Mouse (Mus musculus) yolk sac, embryonic 10.5 days (tissue): ENCODE results near the gene Stx5a.
A peak's percentile ranks its signal among the peaks of the same experiment; 100 is the strongest.

Source experiments
- DNase-seq: peaks from one replicate; pipeline ENCODE4 v3.0.0-alpha.2; 2017; ENCODE audit warnings: low spot score

Gene Stx5a

GRCm38 (mm10) chr19:8745382-8745781 is 4.2 kb downstream of the Stx5a start:
- no peak for DNase-seq

GRCm38 (mm10) chr19:8747368-8747767 is 6.2 kb downstream of the Stx5a start:
- DNase-seq = no peak

GRCm38 (mm10) chr19:8755652-8756051 is 14.4 kb downstream of the Stx5a start:
- DNase-seq = no peak

- DNase-seq = peak; percentile 92
These were observed 15.6 kb downstream of the Stx5a start, which contains the start of gene Nxf1 for GRCm38 (mm10) chr19:8756635-8757387. Gene Nxf1 (plus strand): TSS chr19:8757073.

GRCm38 (mm10) chr19:8757471-8757998 is 16.3 kb downstream of the Stx5a start:
- no peak for DNase-seq

GRCm38 (mm10) chr19:8758899-8759298 is 17.7 kb downstream of the Stx5a start:
- DNase-seq = no peak

DNA sequence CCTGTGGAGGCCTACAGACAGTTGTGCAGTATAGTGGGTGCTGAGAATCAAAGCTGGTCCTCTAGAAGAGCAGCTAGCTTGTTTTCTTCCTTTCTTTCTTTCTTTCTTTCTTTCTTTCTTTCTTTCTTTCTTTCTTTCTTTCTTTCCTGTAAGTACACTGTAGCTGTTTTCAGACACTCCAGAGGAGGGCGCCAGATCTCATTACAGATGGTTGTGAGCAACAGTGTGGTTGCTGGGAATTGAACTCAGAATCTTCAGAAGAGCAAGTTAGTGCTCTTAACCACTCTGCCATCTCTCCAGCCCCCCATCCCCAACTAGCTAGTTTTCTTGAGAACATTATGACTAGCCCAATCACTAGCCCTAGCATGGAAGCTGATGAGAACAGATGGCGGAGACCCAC is 19.5 kb downstream of the Stx5a start:
- DNase-seq = no peak

DNA sequence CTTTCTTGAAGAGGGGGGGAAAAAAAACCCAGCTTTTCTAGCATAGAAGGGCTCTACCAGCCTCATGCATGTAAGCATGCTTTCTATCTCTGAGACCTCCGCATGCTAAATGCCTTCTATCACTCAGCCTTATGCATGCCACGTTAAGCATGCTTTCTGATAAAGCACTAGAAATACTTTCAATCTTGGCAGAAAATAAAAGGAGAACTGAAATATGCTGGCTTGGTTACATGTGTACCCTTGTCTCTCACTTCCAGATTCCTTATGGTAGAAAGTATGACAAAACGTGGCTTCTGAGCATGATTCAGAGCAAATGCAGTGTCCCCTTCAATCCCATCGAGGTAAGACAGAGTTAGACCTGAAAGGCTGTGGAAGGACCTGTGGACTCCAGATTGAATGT is 22.1 kb downstream of the Stx5a start:
- no peak for DNase-seq

DNA sequence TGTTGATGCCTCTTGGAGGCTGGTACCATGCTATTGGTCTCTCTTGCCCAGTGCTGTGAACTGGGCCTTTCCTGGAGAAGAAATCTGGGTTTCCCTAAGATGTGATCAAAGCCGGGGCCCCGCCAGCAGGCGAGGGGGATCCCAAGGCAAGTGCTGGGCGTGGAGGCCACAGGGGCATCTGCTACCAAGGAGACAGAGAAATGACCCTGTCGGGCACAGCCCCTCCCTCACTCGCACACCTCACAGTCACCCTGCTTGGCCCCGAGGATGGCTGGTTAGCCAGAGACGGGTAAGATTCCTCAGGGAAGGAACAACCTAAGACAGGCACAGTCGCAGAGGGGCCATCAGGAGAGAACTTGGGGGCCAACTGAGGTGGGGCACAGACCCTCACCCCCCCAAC is 24.3 kb downstream of the Stx5a start:
- no peak for DNase-seq

DNA sequence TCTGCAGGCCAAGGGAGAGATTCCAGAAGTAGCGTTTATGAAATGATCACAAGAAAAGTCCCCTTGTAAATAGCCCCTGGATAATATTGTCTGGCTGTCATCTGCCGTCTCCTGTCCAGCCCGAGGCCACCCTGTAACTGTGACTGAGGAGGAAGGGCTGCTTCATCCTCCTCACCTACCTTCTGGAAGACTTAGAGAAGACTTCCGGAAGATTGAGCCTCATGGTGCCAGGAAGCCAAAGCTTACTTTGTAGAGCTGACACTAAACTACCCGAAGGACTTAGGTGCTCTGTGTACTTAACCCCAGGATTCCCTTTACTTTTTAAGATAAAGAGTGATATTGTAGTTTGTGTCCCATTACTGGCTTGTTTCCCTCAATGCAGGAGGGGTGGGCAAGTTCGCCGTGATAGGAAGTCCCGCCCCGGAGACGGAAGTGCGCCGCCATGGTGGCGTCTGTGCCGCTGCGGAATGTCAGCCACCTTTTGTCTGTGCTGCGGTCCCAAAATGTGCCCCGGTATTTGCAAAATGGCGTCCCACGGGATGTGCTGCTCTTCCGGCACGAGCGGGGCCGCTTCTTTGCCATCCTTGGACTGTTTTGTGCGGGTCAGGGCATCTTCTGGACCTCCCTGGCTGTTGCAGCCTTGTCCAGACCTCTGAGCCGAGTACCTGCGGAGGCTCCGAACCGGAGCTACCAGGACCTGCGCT is 29.5 kb downstream of the Stx5a start, which contains the start of gene Tmem223:
TSS of gene Tmem223 (plus strand) at position 430 of the 704 bp plus-strand sequence.
- DNase-seq = peak; percentile 82

DNA sequence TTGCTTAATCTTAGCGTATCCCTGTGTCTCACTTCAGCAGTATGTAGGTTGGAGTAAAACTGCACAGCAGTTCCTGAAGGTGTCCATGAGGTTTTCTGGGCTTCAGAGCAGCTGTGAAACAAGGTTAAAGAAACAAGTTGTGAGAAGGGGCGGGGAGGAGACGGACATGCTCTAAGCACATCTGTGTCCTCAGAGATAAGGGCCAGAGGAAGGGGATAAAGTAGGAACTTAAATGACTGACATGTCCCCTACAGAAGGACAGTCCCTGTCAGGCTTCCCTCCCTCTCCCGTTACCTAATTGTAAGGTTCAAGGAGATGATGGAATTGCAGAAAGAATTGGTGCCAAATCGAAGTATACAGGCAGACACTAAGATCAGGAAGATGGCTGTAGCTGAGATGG is 31.8 kb downstream of the Stx5a start:
- no peak for DNase-seq

- DNase-seq = no peak
These were observed 32.2 kb downstream of the Stx5a start for GRCm38 (mm10) chr19:8773409-8773808.

GRCm38 (mm10) chr19:8774086-8774835 is 33.0 kb downstream of the Stx5a start, which contains the start of gene Tmem179b:
Gene Tmem179b (minus strand): TSS chr19:8774467.
- DNase-seq = peak; percentile 98

GRCm38 (mm10) chr19:8774951-8775421 is 33.8 kb downstream of the Stx5a start:
- DNase-seq = no peak

DNA sequence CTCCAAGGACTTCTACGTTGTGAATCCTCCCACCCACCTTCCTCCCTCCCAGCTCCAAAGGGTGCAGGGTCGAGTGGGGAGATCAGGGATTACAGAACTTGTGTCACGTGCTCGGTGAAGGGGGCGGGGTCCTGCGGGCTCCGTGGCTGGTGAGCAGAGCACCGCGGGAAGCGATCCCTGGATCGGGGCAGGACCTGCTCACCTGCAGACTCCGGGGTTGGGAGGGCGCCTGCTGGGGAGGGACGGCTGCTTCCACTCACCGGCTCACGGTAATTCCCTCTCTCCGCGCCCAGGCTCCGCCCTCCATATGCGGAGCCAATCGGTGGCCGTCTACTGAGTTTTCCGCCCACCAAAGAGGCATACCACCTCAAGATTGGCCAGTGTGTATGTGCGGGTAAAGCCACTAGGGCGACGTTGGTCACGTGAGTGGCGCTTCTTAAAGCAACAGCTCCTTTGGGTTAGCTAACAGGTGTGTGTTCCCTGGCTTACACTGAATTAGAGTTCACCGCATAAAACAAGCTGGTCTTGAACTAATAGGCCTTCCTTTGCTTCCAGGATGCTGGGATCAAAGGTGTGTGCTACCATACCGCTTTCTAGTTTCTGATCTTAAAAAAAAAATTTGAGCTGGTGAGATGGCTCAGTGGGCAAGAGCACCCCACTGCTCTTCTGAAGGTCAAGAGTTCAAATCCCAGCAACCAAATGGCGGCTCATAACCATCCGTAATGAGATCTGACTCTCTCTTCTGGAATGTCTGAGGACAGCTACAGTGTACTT is 45.0 kb downstream of the Stx5a start, which contains the start of gene Taf6l:
TSS of gene Taf6l (minus strand) at position 410 of the 774 bp plus-strand sequence.
- peak; percentile 95 for DNase-seq

GRCm38 (mm10) chr19:8788521-8788920 is 47.3 kb downstream of the Stx5a start:
- no peak for DNase-seq

DNA sequence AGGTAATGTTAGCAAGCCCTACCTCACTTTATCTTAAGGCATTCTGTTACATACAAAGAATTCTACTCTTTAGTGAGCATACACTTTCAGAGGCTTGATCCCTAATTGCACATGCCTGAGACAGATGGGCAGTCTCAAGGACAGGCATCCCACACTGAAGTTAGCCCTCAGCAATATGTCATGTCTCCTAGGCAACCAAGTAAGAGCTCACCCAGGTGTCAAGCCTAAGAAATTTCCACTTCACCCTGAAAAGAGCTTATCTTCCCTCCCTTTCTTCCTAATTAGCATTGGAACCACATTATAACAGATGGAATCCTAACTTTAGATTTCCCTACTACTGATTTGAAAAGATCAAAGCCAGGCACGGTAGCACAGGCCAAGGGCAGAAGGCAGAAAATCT is 48.0 kb downstream of the Stx5a start:
- DNase-seq = no peak

DNA sequence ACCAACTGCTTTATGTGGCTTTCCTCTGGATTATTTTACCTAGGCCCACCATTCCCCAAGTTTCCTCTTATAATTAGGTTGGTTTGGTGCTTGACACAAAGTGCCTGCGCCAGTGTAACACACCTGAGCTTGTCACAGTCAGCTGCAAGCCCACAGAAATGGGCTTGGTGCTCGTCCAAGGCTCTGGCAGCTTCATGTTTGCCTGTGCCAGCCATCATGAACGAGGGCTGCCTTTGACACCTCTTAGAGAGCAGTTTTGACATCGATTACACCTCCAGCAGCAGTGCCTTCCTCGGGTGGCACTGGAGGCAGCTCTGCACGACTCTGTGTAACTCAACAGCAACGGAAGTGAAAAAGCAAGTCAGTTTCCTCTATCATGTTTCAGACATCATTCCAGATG is 49.0 kb downstream of the Stx5a start:
- no peak for DNase-seq

- peak; percentile 91 for DNase-seq
These were observed 57.2 kb downstream of the Stx5a start, which contains the start of gene Polr2g for GRCm38 (mm10) chr19:8798264-8798946. Gene Polr2g (minus strand): TSS chr19:8798577.

- DNase-seq = no peak
These were observed 57.7 kb downstream of the Stx5a start for GRCm38 (mm10) chr19:8798947-8799315.
